Mouse (Mus musculus) heart, postnatal 36 days (tissue): ENCODE measurements around the gene Olfr1112. TPM values are rescaled to one million over a fixed set of nuclear protein-coding genes. Genes with fewer than 3 reads are reported as not detected.
"Not testable (repeated sequence)": the region's sequence is repeated elsewhere in the genome, so short reads cannot be mapped to it uniquely, and the experiment has no call there.

Experiments used
- DNase-seq, 2 experiments: peaks; one replicate each; pipeline ENCODE4 v3.0.0; 2021 to 2022
- intact Hi-C: fragments of 180-260 bp; cut with DNase I; formaldehyde crosslinking; loops from one replicate; pipeline ENCODE4 v1.15.1; 2025
- total RNA-seq, 2 experiments: library from RNA; stranded (reverse); gene quantifications; 2 replicates each; pipeline ENCODE4 v1.2.3; 2021

The Olfr1112 gene
- total RNA-seq: not detected

DNA sequence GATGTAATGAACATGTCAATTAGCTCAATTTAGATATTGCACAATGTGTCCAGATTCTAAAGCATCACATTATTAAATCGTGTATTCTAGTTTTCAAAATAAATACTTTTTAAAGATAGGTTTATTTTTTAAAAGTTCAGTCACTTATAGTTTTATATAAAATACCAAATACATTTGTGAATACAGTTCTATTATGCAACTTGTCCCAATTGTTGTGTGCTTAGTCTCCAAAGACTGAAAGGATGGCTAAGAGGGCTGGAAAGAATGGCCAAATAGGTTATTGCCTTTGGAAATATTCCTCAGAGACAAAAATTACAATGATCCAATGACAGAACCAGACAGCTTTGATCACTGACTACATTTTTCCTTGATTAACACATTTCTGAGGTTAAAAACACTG lies at the start of gene Olfr1112:
Gene Olfr1112, plus strand, starts transcription at position 301 of the 400 bp plus-strand sequence.
- DNase-seq: no peak
- intact Hi-C loops: no loop called here

GRCm38 (mm10) chr2:87140200-87140599 lies 47.4 kb upstream of the Olfr1112 start, which contains the start of gene Olfr1110:
Gene Olfr1110 (minus strand): TSS chr2:87140300.
- intact Hi-C loops: no loop called here
- no peak for DNase-seq

DNA sequence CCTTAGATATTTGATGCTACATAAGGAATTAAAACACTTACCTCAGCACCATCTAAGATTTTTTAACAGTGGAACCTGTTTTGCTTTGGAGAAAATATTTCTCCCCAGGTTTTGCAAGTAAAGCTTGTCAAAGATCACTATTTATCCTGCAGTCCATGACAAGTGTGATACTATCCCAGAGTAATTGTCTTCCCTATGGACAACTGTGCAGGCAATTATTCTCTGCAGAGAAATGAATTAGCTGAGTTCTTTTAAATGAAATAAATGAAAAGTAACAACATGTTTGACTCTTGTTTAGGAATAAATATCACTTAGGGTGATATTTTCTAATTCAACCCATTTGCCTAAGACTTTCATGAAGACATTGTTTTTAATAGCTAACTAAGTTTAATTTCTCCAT lies 35.1 kb upstream of the Olfr1112 start, which contains the start of gene Olfr1111:
Gene Olfr1111, minus strand, starts transcription at position 101 of the 400 bp plus-strand sequence.
- DNase-seq: no peak
- intact Hi-C loops: no loop called here

- DNase-seq, intact Hi-C loops: not testable (repeated sequence)
Measured at GRCm38 (mm10) chr2:87167731-87168130, 19.9 kb upstream of the Olfr1112 start.

GRCm38 (mm10) chr2:87208670-87209069 lies 21.1 kb downstream of the Olfr1112 start, which contains the start of gene Olfr1113:
Gene Olfr1113 (plus strand): TSS chr2:87208970.
- intact Hi-C loops: no loop called here
- DNase-seq: no peak

Other genes starting within 250 kb of the Olfr1112 start
- gene Olfr1099, start 227.1 kb upstream of the Olfr1112 start, total RNA-seq: not detected
- not detected for gene Olfr1100, start 207.8 kb upstream of the Olfr1112 start, total RNA-seq
- not detected for gene Olfr1101, start 196.6 kb upstream of the Olfr1112 start, total RNA-seq
- gene Olfr1102, start 189.4 kb upstream of the Olfr1112 start, total RNA-seq: not detected
- not detected for gene Olfr1104, start 160.7 kb upstream of the Olfr1112 start, total RNA-seq
- not detected for gene Olfr1105, start 151.3 kb upstream of the Olfr1112 start, total RNA-seq
- not detected for gene Olfr1106, start 135.5 kb upstream of the Olfr1112 start, total RNA-seq
- not detected for gene Olfr1107, start 112.0 kb upstream of the Olfr1112 start, total RNA-seq
- gene Olfr1109, start 91.8 kb upstream of the Olfr1112 start, total RNA-seq: not detected
- gene Olfr259, start 73.2 kb upstream of the Olfr1112 start, total RNA-seq: not detected
- not detected for gene Olfr1110, start 47.5 kb upstream of the Olfr1112 start, total RNA-seq
- not detected for gene Olfr1111, start 35.2 kb upstream of the Olfr1112 start, total RNA-seq
- not detected for gene Olfr1113, start 21.2 kb downstream of the Olfr1112 start, total RNA-seq
- not detected for gene Olfr1115, start 60.2 kb downstream of the Olfr1112 start, total RNA-seq
- not detected for gene Olfr1116, start 79.7 kb downstream of the Olfr1112 start, total RNA-seq
- gene Olfr1118, start 119.8 kb downstream of the Olfr1112 start, total RNA-seq: not detected
- gene Olfr1120, start 167.0 kb downstream of the Olfr1112 start, total RNA-seq: not detected
- gene Olfr1121, start 182.1 kb downstream of the Olfr1112 start, total RNA-seq: not detected
- not detected for gene Olfr1122, start 198.1 kb downstream of the Olfr1112 start, total RNA-seq
- not detected for gene Olfr1123, start 228.8 kb downstream of the Olfr1112 start, total RNA-seq
- gene Olfr1124, start 242.5 kb downstream of the Olfr1112 start, total RNA-seq: not detected